Mouse (Mus musculus) c-Kit-negative CD71-positive TER-119-positive erythroid progenitor cells, embryonic 14.5 days (primary cell): ENCODE measurements at regions not wholly inside any gene's neighbourhood (a gene's known extent, or its start where the extent isn't known, plus 50 kb on each side); places are given as distances from the start of the nearest gene placed in this dataset.
A peak's percentile ranks its signal among the peaks of the same experiment; 100 is the strongest.
"Not testable (repeated sequence)": the region's sequence is repeated elsewhere in the genome, so short reads cannot be mapped to it uniquely, and the experiment has no call there.

Experiments
- DNase-seq: peaks from one replicate; pipeline ENCODE4 v3.0.0-alpha.2; 2013; ENCODE audit warnings: low read depth, low spot score

DNA sequence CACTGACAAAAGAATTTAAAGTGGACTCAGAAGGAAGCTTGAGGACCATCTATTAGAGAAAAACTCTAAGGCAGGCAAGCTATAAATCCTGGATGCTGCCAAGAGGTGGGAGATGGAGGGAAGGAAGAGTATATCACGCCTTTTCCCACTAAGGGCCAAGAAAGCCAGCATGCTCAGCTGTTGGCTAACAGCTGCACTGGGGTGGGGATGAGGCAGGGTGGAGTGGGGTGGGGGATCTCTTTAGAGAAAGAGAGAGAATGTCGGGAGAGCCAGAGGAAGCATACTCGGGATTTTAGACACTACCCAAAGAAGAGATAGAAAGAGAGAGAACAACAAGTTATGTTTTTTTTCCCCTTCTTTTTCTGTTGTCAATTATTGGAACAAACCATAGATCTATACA is 115.2 kb upstream of the Shb start:
- DNase-seq = no peak

GRCm38 (mm10) chr4:45642604-45643003 is 110.3 kb upstream of the Shb start:
- no peak for DNase-seq

DNA sequence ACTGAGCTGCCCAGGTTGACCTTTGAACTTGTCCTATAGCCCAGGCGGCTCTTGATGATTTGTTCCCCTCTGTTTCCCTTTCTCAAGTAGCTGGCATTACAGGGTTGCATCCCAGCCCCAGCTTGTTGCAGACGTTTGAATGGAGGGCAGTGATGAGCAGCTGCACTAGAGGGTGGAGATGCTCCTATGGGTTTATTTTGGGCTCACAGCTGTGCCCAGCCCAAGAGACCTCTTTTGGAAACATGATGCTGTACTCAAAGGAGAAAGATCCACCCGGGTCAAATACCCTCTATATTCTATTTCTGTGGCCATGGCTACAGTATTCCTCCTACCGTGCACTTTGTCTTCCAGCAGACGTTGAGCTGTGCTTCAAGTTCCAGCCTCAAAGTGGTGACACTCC is 109.0 kb upstream of the Shb start:
- no peak for DNase-seq

GRCm38 (mm10) chr4:45640713-45641112 is 108.4 kb upstream of the Shb start:
- DNase-seq = no peak

DNA sequence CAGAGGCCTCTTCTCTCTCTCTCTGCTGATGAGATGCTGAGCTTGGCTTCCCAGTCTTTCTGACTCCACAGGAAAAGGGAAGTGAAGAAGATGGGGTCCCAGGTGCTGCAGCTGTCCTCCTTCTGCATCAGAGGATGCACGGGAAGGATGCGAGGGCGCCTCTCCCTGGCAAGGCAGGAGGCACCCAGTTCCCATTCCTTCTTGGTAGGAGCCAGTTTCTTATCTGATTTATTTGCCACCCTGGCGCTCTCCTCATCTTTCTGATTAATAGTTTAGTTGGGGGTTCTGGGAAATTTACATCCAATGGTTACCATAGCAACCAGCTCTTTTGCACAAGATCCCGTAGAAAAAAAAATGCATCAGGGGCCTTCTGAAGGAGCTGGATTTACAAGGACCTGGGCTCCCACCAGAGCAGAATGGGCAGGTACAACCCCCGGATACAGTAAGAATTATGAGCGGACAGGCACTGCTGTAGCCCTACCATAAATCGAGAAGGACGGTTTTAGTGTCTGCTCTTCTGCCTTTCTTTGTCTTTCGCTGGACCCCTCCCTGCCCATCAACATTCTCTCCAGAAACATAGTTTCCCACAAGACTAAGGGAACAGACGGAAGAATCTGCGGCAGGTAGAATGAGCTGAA is 107.2 kb upstream of the Shb start:
- DNase-seq = no peak

- no peak for DNase-seq
Observed at GRCm38 (mm10) chr4:45638411-45638810, 106.1 kb upstream of the Shb start.

DNA sequence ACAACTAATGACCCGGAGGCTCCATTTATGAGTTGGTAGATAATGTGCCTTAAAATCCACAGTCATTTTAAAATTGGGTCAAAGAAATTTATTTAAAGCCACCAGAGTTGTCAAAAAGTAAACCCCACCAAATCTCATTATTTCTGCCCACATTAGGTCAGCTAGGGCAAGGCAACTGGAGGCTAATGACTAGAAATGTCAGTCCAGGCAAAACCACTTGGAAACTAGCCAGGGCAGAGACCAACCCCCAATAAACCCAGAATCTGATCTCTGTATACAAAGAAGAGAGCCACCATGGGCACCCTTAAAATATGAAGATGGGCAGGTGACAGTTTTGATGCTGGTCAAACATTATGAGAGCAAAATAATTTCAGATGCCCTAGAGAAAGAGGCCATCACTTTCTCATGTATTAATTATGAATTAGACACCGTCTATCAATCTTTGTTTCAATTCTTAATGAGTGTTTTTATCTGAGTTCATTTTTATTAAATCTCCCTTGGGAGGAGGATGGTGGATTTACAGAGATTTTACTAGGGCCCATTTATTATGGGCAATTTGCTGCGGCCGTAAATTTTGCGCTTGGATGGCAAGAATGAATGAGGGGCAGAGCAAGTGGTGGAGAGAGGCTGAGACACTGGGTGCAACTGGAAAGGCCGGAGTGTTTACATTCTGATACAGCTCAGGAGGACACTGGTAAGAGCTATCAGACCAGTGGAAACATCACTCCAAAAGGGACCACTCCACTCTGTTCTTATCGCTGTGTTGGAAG is 99.2 kb upstream of the Shb start:
- no peak for DNase-seq

- no peak for DNase-seq
Observed at GRCm38 (mm10) chr4:45625633-45626032, 93.4 kb upstream of the Shb start.

GRCm38 (mm10) chr4:45622017-45622416 is 89.7 kb upstream of the Shb start:
- no peak for DNase-seq

DNA sequence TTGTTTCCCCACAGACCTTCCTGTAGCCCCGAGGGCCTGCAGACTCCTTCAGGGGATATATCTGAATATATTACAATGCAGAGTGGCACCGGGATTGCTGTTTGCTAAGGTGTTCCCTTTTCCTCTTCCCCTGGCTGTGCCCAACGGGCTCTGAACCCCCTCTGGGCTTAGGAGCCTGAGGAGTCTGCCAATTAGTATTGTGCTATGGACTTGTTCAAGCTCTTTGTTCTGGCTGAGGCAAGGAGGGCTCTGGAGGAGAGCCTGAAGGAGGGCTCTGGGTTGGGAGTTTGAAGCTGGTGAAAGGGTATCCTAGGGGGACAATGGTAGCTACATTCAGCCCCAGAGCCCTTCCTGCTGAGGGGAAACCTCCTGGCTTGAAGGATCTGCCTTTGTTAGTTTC is 84.9 kb upstream of the Shb start:
- no peak for DNase-seq

- not testable (repeated sequence) for DNase-seq
Observed at GRCm38 (mm10) chr4:45613498-45613897, 81.2 kb upstream of the Shb start.

GRCm38 (mm10) chr4:45612132-45612531 is 79.9 kb upstream of the Shb start:
- DNase-seq = peak; percentile 50

DNA sequence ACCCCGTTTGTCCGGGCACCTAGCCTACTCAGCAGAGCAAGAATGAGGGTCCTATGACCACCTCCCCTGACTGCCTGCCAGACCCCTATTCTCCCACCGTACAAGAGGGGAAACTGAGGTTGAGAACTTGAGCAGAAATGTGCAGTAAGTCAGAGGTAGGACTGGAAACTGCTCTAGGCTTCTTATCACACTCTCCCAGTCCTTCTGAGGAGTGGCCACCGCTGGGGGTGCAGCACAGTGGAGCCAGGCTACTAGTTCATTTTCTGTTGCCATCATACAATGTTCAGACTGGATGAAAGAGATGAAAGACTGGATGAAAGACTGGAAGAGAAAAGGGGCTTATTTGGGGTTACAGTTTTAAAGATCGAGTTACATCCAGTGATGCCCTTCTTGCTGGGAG is 78.7 kb upstream of the Shb start:
- no peak for DNase-seq

- DNase-seq = no peak
Observed at GRCm38 (mm10) chr4:45606578-45606977, 74.3 kb upstream of the Shb start.

- DNase-seq = no peak
Observed at GRCm38 (mm10) chr4:45605681-45606080, 73.4 kb upstream of the Shb start.

GRCm38 (mm10) chr4:45604271-45604800 is 72.1 kb upstream of the Shb start:
- DNase-seq = no peak

DNA sequence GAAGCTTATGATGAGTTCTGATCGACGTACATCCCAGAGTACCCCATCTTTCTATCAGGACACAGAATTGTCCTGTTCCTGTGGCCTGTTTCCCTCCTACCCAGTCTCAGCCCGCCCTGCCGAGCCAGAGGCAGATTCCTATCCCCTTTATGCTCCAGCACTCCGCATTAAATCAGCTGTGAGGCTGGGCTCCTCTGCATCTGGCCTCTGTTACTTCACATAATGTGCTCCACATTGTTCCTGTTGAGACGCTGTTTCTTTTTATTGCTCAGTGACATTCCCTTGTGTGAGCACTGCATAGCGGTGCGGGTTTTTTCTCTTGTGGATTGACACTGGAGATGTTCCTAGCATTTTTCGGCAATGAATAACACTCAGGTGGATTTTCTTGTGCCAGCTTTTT is 68.2 kb upstream of the Shb start:
- no peak for DNase-seq

GRCm38 (mm10) chr4:45593435-45593991 is 61.2 kb upstream of the Shb start:
- DNase-seq = no peak

- no peak for DNase-seq
Observed at GRCm38 (mm10) chr4:45592766-45593165, 60.5 kb upstream of the Shb start.

GRCm38 (mm10) chr4:45591405-45592315 is 59.4 kb upstream of the Shb start:
- no peak for DNase-seq

GRCm38 (mm10) chr4:45590836-45591235 is 58.6 kb upstream of the Shb start:
- no peak for DNase-seq

- no peak for DNase-seq
Observed at GRCm38 (mm10) chr4:45588322-45588721, 56.1 kb upstream of the Shb start.
